Mouse (Mus musculus) hindbrain, embryonic 12.5 days (tissue): ENCODE results near the gene Ak5. TPM values are rescaled to one million over a fixed set of nuclear protein-coding genes. Genes with fewer than 3 reads are reported as not detected.

Experiments used
- ATAC-seq: fragments of 200-750 bp; cut with Nextera tagmentation; 2 replicates; pipeline ENCODE4 v1.8.0; 2017; ENCODE audit warnings: moderate TSS enrichment; ENCODE audit not compliant: low FRiP score
- H3K27ac ChIP-seq: fragments of 300-500 bp; sonication (generic); 2 replicates; pipeline ENCODE4 v1.5.1; 2016; ENCODE audit warnings: mild to moderate bottlenecking
- H3K27me3 ChIP-seq: fragments of 300-500 bp; sonication (generic); 2 replicates; pipeline ENCODE4 v1.6.1; 2016; ENCODE audit warnings: mild to moderate bottlenecking
- H3K36me3 ChIP-seq: fragments of 300-500 bp; sonication (generic); 2 replicates; pipeline ENCODE4 v1.6.1; 2016; ENCODE audit warnings: mild to moderate bottlenecking
- H3K4me1 ChIP-seq: fragments of 300-500 bp; sonication (generic); 2 replicates; pipeline ENCODE4 v1.6.1; 2016
- H3K4me2 ChIP-seq: fragments of 300-500 bp; sonication (generic); replicated peaks from 2 replicates; pipeline ENCODE4 v1.6.1; 2016; ENCODE audit warnings: mild to moderate bottlenecking
- H3K4me3 ChIP-seq: fragments of 300-500 bp; sonication (generic); 2 replicates; pipeline ENCODE4 v1.5.1; 2016; ENCODE audit warnings: mild to moderate bottlenecking
- H3K9ac ChIP-seq: fragments of 300-500 bp; sonication (generic); 2 replicates; pipeline ENCODE4 v1.6.1; 2016; ENCODE audit warnings: mild to moderate bottlenecking, moderate library complexity
- H3K9me3 ChIP-seq: fragments of 300-500 bp; sonication (generic); replicated peaks from 2 replicates; pipeline ENCODE4 v1.6.1; 2016; ENCODE audit warnings: mild to moderate bottlenecking
- WGBS: fragments of 180-500 bp; shearing (Covaris S2); methylation state at CpG from one replicate; pipeline ENCODE4 v1.1.7; 2016; 5-methylcytosine and 5-hydroxymethylcytosine counted together
- polyA plus RNA-seq: library from polyadenylated mRNA; unstranded; fragments of >200 nt; fragmentation: Nextera tagmentation; extraction: Ambion mirVana; gene quantifications from 2 replicates; pipeline ENCODE4 v1.2.1, GENCODE M21; 2016

Gene Ak5
- polyA plus RNA-seq, 1 experiment from 2014 or later = 2.1 TPM

DNA sequence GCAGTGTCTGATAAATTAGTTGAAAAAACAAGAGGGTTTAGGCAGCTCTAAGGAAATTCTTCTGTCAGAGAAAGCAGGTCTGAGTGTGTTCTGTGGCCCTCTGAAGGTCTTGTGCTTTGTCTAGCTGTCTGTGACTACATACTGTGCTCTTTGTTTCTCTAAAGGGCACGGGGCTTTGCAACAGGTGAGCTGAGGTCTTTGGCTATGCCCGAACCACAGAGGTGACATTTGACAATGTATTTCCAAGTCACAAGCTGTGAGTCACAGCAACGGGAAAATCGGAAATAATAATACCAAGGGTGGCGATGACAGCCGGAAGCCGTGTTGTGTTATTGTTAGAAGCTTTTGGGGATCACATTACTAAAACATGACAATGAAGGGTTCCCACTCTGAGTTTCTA, 171.1 kb downstream of the Ak5 start:
- Histone ChIP-seq H3K27ac (no peak overlapping the region), H3K36me3 (no peaks in the 10 kb centered on the region), H3K9ac (no peak overlapping the region), H3K9me3 (no peaks in the 10 kb centered on the region), H3K27me3 (no peaks in the 10 kb centered on the region), H3K4me3 (no peak overlapping the region), H3K4me2 (no peak overlapping the region), H3K4me1 (peaks cover 18% of the 10 kb centered on the region)
- 56% methylated on average over 7 of the region's 7 CpGs for WGBS
- no peak for ATAC-seq

DNA sequence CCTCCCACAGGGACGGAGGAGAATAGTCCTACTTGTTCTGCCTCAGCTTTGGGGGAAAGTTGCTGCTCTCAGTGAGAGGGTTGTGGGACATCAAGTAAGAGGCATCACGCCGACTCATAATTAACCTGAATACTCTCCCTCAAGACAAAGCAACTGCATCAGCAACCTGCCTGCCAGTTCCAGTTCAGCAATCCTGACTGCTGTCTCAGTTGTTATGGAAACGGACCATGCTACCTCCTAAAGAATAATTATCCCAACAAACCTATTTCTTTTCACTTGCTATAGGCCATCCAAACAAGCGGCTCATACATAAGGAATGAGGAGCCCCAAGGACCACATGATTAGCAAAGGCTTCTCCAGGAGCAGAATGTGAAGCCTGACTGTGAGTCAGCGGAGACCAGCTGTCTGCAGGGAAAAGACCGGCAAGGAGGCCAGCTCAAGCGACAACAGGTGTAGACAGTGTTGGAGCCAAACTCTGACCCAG, 172.7 kb downstream of the Ak5 start:
- peak overlapping the region; percentile 68; the same call in 1 of the 2 replicates for H3K27ac ChIP-seq
- no peaks in the 10 kb centered on the region for H3K36me3 ChIP-seq
- no peak overlapping the region for H3K9ac ChIP-seq
- H3K4me2 ChIP-seq = no peak overlapping the region
- WGBS = 51% methylated on average over 8 of the region's 8 CpGs
- H3K9me3 ChIP-seq = no peaks in the 10 kb centered on the region
- ATAC-seq = peak; percentile 59
- H3K4me3 ChIP-seq = no peak overlapping the region
- H3K27me3 ChIP-seq = no peaks in the 10 kb centered on the region
- peaks cover 18% of the 10 kb centered on the region for H3K4me1 ChIP-seq

- H3K9ac ChIP-seq = no peak overlapping the region
- H3K4me3 ChIP-seq = no peak overlapping the region
- H3K27me3 ChIP-seq = no peaks in the 10 kb centered on the region
- ATAC-seq = peak; percentile 57
- no peaks in the 10 kb centered on the region for H3K9me3 ChIP-seq
- H3K27ac ChIP-seq = peak overlapping the region; percentile 68
- H3K36me3 ChIP-seq = no peaks in the 10 kb centered on the region
- 50% methylated on average over 12 of the region's 12 CpGs for WGBS
- H3K4me1 ChIP-seq = peaks cover 18% of the 10 kb centered on the region
- no peak overlapping the region for H3K4me2 ChIP-seq
These were observed 173.3 kb downstream of the Ak5 start for GRCm38 (mm10) chr3:152494667-152495360.

GRCm38 (mm10) chr3:152493813-152494212, 174.3 kb downstream of the Ak5 start:
- H3K4me2 ChIP-seq = no peak overlapping the region
- H3K9me3 ChIP-seq = no peaks in the 10 kb centered on the region
- 67% methylated on average over 2 of the region's 2 CpGs for WGBS
- H3K4me3 ChIP-seq = no peak overlapping the region
- no peak overlapping the region for H3K9ac ChIP-seq
- no peak for ATAC-seq
- peaks cover 18% of the 10 kb centered on the region for H3K4me1 ChIP-seq
- no peaks in the 10 kb centered on the region for H3K27me3 ChIP-seq
- H3K36me3 ChIP-seq = no peaks in the 10 kb centered on the region
- no peak overlapping the region for H3K27ac ChIP-seq

DNA sequence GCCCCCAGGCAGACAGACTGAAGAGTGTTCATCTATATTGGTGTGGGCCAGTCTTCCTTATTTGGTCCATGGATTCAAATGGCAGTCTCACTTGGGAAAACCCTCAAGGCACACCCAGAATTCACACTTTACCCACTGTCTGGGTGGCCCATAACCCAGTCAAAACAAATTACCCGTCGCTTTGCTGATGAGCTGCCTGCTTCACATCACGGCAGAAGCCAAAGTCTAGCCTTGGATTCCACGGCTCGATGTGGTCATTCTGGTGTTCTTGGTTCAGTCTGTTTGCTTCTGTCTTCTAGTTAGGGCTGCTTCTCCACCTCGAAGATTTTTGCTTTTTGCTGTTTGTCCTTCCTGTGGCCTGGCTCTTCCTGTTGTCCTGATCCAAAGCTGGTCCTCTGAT, 175.9 kb downstream of the Ak5 start:
- H3K4me1 ChIP-seq = peaks cover 18% of the 10 kb centered on the region
- no peak overlapping the region for H3K9ac ChIP-seq
- WGBS = 86% methylated on average over 6 of the region's 6 CpGs
- no peaks in the 10 kb centered on the region for H3K9me3 ChIP-seq
- H3K27ac ChIP-seq = no peak overlapping the region
- no peak for ATAC-seq
- H3K4me3 ChIP-seq = no peak overlapping the region
- no peaks in the 10 kb centered on the region for H3K36me3 ChIP-seq
- no peaks in the 10 kb centered on the region for H3K27me3 ChIP-seq
- no peak overlapping the region for H3K4me2 ChIP-seq

DNA sequence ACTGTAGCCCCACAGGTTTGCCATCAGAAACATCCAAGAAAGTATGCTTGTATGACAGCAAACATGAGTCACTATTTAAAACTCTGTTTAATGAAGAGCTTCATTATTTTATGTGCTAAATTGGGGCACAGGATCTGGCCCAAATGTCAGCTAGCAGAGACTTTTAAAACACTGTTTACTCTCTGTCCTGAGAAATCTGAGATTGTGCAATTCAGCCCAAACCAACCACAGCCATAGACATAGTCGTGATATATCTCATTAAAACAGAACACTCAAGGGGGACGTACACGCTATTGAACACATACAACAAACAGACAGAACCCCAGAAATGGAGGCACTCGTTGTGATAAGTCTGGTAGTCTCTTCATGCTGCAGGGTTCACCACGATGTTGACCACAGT, 177.7 kb downstream of the Ak5 start:
- Histone ChIP-seq H3K27ac (no peak overlapping the region), H3K4me3 (no peak overlapping the region), H3K4me2 (no peak overlapping the region), H3K4me1 (peaks cover 12% of the 10 kb centered on the region), H3K9me3 (no peaks in the 10 kb centered on the region), H3K9ac (no peak overlapping the region), H3K36me3 (no peaks in the 10 kb centered on the region), H3K27me3 (no peaks in the 10 kb centered on the region)
- ATAC-seq = no peak
- WGBS = 85% methylated on average over 5 of the region's 5 CpGs

DNA sequence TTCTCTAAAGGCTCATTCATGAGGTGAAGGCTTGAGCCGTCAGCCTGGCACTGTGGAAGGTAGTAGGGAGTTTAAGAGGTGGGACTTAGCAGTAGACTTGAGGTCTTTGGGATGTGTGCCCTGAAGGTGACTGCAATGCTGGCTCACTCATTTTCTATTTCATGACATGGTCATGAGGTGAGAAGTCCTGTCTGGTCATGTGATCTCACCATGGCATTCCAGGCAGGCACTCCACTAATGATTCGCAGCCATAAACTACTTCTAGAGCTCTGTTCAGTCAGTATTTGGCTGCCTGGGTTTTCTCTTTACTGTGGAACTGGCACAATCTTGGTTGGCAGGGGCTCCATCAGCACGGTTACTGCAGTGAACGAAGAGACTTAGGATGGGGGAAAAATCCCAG, 179.2 kb downstream of the Ak5 start:
- H3K4me2 ChIP-seq = no peak overlapping the region
- 89% methylated on average over 4 of the region's 4 CpGs for WGBS
- H3K36me3 ChIP-seq = no peaks in the 10 kb centered on the region
- no peaks in the 10 kb centered on the region for H3K27me3 ChIP-seq
- no peak overlapping the region for H3K27ac ChIP-seq
- ATAC-seq = no peak
- H3K4me1 ChIP-seq = 0 out of 2 replicates have a peak, but pooled peaks cover 7% of the 10 kb centered on the region
- no peak overlapping the region for H3K9ac ChIP-seq
- no peak overlapping the region for H3K4me3 ChIP-seq
- no peaks in the 10 kb centered on the region for H3K9me3 ChIP-seq

- Histone ChIP-seq H3K27me3 (no peaks in the 10 kb centered on the region), H3K9me3 (no peaks in the 10 kb centered on the region), H3K4me1 (peaks cover 22% of the 10 kb centered on the region), H3K27ac (peak overlapping the region; percentile 71; the same call in 1 of the 2 replicates), H3K36me3 (no peaks in the 10 kb centered on the region), H3K4me2 (no peak overlapping the region), H3K9ac (no peak overlapping the region), H3K4me3 (no peak overlapping the region)
- ATAC-seq = no peak
- 57% methylated on average over 6 of the region's 6 CpGs for WGBS
These were observed 184.0 kb downstream of the Ak5 start for GRCm38 (mm10) chr3:152484206-152484605.

DNA sequence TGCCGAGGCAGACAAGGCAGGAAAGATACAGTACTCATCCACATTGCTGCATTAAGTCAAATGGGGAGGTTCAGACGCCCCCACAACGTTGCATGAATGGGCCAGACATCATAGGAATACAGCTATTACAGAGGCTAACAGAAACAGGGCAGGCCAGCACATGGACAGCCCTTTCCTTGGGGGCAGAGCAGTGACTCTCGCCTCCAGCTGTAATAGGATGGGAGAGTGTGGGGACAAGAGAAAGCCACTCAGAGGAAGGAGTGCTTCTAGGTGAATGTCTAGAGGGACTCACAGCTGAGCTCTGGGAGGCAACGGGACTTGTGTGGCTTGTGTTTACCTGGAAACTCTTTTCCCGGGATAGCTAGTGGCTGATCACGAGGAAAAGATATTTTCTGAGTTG, 184.4 kb downstream of the Ak5 start:
- ATAC-seq = no peak
- peak overlapping the region; percentile 71 for H3K27ac ChIP-seq
- no peaks in the 10 kb centered on the region for H3K9me3 ChIP-seq
- no peak overlapping the region for H3K4me2 ChIP-seq
- no peaks in the 10 kb centered on the region for H3K36me3 ChIP-seq
- no peak overlapping the region for H3K4me3 ChIP-seq
- no peak overlapping the region for H3K9ac ChIP-seq
- WGBS = 60% methylated on average over 7 of the region's 7 CpGs
- H3K27me3 ChIP-seq = no peaks in the 10 kb centered on the region
- peaks cover 23% of the 10 kb centered on the region for H3K4me1 ChIP-seq

DNA sequence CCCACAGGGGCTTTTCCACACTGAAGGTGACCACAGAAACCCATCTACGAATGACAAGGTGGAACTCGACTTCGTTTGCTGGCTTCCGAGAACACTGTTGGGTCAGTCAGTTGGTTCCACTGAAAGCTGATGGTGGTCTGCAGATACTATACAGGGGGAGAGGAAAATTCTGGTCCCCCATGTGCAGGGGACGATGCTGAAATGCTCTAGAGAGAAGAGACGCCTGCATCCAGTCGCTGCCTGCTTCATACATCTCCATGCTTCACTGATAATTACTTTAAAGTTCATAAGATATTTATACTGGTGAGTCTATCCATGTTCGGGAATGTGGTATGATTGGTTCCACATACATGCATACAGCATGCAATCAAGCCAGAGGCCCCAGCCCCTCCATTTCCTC, 186.0 kb downstream of the Ak5 start:
- Histone ChIP-seq H3K27me3 (no peaks in the 10 kb centered on the region), H3K4me3 (no peak overlapping the region), H3K9ac (no peak overlapping the region), H3K4me1 (peaks cover 36% of the 10 kb centered on the region), H3K4me2 (no peak overlapping the region), H3K27ac (no peak overlapping the region), H3K9me3 (no peaks in the 10 kb centered on the region), H3K36me3 (no peaks in the 10 kb centered on the region)
- whole genome bisulfite sequencing = 84% methylated on average over 8 of the region's 8 CpGs
- no peak for ATAC-seq

DNA sequence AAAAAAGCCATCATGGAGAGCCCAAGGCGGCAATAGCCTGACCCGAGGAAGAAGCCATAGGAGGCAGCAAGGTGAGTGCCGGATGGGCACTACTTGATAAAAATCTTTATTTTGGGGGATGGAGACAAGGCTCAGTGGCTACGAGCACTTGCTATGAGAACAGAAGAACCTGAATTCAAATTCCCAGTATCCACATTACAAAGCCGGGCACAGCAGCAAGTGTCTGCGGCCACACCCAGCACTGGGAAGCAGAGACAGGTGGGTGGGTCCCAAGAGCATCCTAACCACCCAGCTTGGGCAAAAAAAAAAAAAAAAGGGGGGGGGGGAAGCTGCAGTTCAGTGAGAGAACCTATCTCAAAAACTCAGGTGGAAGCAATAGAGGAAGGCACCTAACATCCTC, 187.8 kb downstream of the Ak5 start:
- Histone ChIP-seq H3K36me3 (no peaks in the 10 kb centered on the region), H3K27ac (no peak overlapping the region), H3K9me3 (no peaks in the 10 kb centered on the region), H3K4me2 (no peak overlapping the region), H3K9ac (no peak overlapping the region), H3K27me3 (no peaks in the 10 kb centered on the region), H3K4me1 (peaks cover 38% of the 10 kb centered on the region), H3K4me3 (no peak overlapping the region)
- ATAC-seq = no peak
- 91% methylated on average over 6 of the region's 6 CpGs for WGBS

- ATAC-seq = peak; percentile 61
- Histone ChIP-seq H3K27ac (no peak overlapping the region), H3K9ac (peak overlapping the region; percentile 35; the same call in 1 of the 2 replicates)
These were observed 189.3 kb downstream of the Ak5 start for GRCm38 (mm10) chr3:152478599-152479435.

More at GRCm38 (mm10) chr3:152478599-152479435, 189.3 kb downstream of the Ak5 start:
- Histone ChIP-seq H3K4me1 (peaks cover 29% of the 10 kb centered on the region), H3K9me3 (no peaks in the 10 kb centered on the region), H3K4me2 (peak overlapping the region; percentile 60), H3K4me3 (peak overlapping the region; percentile 34), H3K27me3 (no peaks in the 10 kb centered on the region), H3K36me3 (no peaks in the 10 kb centered on the region)
- WGBS = 4% methylated on average over 15 of the region's 16 CpGs
